Mouse (Mus musculus) naive thymus-derived CD4-positive, alpha-beta T cell, adult 2 months (primary cell): Measurements from ENCODE around the gene Vmn2r45.
"Not testable (repeated sequence)": the region's sequence is repeated elsewhere in the genome, so short reads cannot be mapped to it uniquely, and the experiment has no call there.

Experiments
- DNase-seq: peaks from one replicate; pipeline ENCODE4 v3.0.0-alpha.2; 2011; ENCODE audit warnings: low read depth

Gene Vmn2r45

DNA sequence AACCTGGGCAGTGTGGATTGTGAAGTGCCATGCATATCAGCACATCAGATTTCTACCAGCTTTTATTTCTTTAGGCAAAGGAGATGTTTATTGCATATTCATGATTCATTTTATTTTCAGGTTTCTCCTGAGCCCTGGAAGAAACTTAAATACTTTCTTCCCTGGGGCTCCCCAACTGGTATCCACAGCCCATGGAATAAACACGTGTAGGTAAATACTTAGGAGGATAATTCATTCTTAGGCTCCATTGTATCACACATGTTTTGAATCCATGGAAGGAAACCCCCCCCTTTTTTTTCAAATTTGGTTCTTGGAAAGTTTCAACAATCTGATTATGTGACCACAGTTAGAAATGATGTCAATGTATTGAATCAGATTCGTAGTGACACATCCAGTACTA is at the start of gene Vmn2r45:
Gene Vmn2r45, minus strand, starts transcription at position 101 of the 400 bp plus-strand sequence.
- not testable (repeated sequence) for DNase-seq
